Mouse (Mus musculus) limb, embryonic 12.5 days (tissue): ENCODE measurements at regions not wholly inside any gene's neighbourhood (a gene's known extent, or its start where the extent isn't known, plus 50 kb on each side); places are given as distances from the start of the nearest gene placed in this dataset.

Source experiments
- ATAC-seq: fragments of 200-750 bp; cut with Nextera tagmentation; 2 replicates; pipeline ENCODE4 v1.8.0; 2017; ENCODE audit warnings: low read depth, moderate TSS enrichment; ENCODE audit not compliant: insufficient number of reproducible peaks, insufficient read depth, low FRiP score, low TSS enrichment
- H3K27ac ChIP-seq: fragments of 300-500 bp; sonication (generic); 2 replicates; pipeline ENCODE4 v1.5.1; 2016; ENCODE audit warnings: mild to moderate bottlenecking, moderate library complexity
- H3K27me3 ChIP-seq: fragments of 300-500 bp; sonication (generic); 2 replicates; pipeline ENCODE4 v1.6.1; 2016; ENCODE audit warnings: mild to moderate bottlenecking, moderate library complexity
- H3K36me3 ChIP-seq: fragments of 300-500 bp; sonication (generic); 2 replicates; pipeline ENCODE4 v1.6.1; 2016; ENCODE audit warnings: mild to moderate bottlenecking, moderate library complexity
- H3K4me1 ChIP-seq: fragments of 300-500 bp; sonication (generic); replicated peaks from 2 replicates; pipeline ENCODE4 v1.6.1; 2016
- H3K4me2 ChIP-seq: fragments of 300-500 bp; sonication (generic); 2 replicates; pipeline ENCODE4 v1.6.1; 2016; ENCODE audit warnings: mild to moderate bottlenecking, moderate library complexity
- H3K4me3 ChIP-seq: fragments of 300-500 bp; sonication (generic); replicated peaks from 2 replicates; pipeline ENCODE4 v1.5.1; 2016; ENCODE audit warnings: mild to moderate bottlenecking
- H3K9ac ChIP-seq: fragments of 300-500 bp; sonication (generic); replicated peaks from 2 replicates; pipeline ENCODE4 v1.6.1; 2016; ENCODE audit warnings: mild to moderate bottlenecking, moderate library complexity
- H3K9me3 ChIP-seq: fragments of 300-500 bp; sonication (generic); 2 replicates; pipeline ENCODE4 v1.6.1; 2016; ENCODE audit warnings: mild to moderate bottlenecking, moderate library complexity
- WGBS: fragments of 180-500 bp; shearing (Covaris S2); methylation state at CpG from one replicate; pipeline ENCODE4 v1.1.7; 2016; 5-methylcytosine and 5-hydroxymethylcytosine counted together

- no peak overlapping the region for H3K9ac ChIP-seq
These were observed 115.8 kb upstream of the Tab2 start for GRCm38 (mm10) chr10:8071858-8072257.

GRCm38 (mm10) chr10:8070472-8070871, 114.4 kb upstream of the Tab2 start:
- Histone ChIP-seq H3K36me3 (no peaks in the 10 kb centered on the region), H3K9ac (no peak overlapping the region), H3K4me3 (no peak overlapping the region), H3K4me1 (peaks cover 10% of the 10 kb centered on the region; the same call in 1 of the 2 replicates), H3K9me3 (no peaks in the 10 kb centered on the region), H3K4me2 (no peak overlapping the region), H3K27me3 (no peaks in the 10 kb centered on the region), H3K27ac (no peak overlapping the region)
- no peak for ATAC-seq
- WGBS = 15% methylated on average over 2 of the region's 2 CpGs

More at GRCm38 (mm10) chr10:8071858-8072257, 115.8 kb upstream of the Tab2 start:
- 75% methylated on average over 3 of the region's 3 CpGs for WGBS
- Histone ChIP-seq H3K4me1 (0 out of 2 replicates have a peak, but pooled peaks cover 5% of the 10 kb centered on the region), H3K4me3 (no peak overlapping the region), H3K27ac (no peak overlapping the region), H3K4me2 (no peak overlapping the region), H3K36me3 (no peaks in the 10 kb centered on the region), H3K9me3 (no peaks in the 10 kb centered on the region), H3K27me3 (no peaks in the 10 kb centered on the region)
- ATAC-seq = no peak

GRCm38 (mm10) chr10:8066926-8067325, 110.9 kb upstream of the Tab2 start:
- peaks cover 11% of the 10 kb centered on the region; the same call in 1 of the 2 replicates for H3K4me1 ChIP-seq
- H3K27me3 ChIP-seq = no peaks in the 10 kb centered on the region
- no peak for ATAC-seq
- H3K27ac ChIP-seq = no peak overlapping the region
- 70% methylated on average over 3 of the region's 3 CpGs for WGBS
- H3K9me3 ChIP-seq = no peaks in the 10 kb centered on the region
- H3K4me2 ChIP-seq = no peak overlapping the region
- no peak overlapping the region for H3K9ac ChIP-seq
- no peak overlapping the region for H3K4me3 ChIP-seq
- H3K36me3 ChIP-seq = no peaks in the 10 kb centered on the region

GRCm38 (mm10) chr10:8065746-8066145, 109.7 kb upstream of the Tab2 start:
- Histone ChIP-seq H3K27me3 (no peaks in the 10 kb centered on the region), H3K27ac (0 out of 2 replicates have a peak overlapping the region, but pooled peaks have one; percentile 51), H3K9me3 (no peaks in the 10 kb centered on the region), H3K4me3 (no peak overlapping the region), H3K36me3 (no peaks in the 10 kb centered on the region), H3K4me1 (peaks cover 11% of the 10 kb centered on the region; the same call in 1 of the 2 replicates), H3K4me2 (no peak overlapping the region), H3K9ac (no peak overlapping the region)
- no peak for ATAC-seq
- 47% methylated on average over 8 of the region's 8 CpGs for WGBS

GRCm38 (mm10) chr10:8064281-8064680, 108.3 kb upstream of the Tab2 start:
- Histone ChIP-seq H3K9ac (no peak overlapping the region), H3K27ac (no peak overlapping the region), H3K9me3 (no peaks in the 10 kb centered on the region), H3K27me3 (no peaks in the 10 kb centered on the region), H3K36me3 (no peaks in the 10 kb centered on the region), H3K4me3 (no peak overlapping the region), H3K4me2 (no peak overlapping the region), H3K4me1 (peaks cover 6% of the 10 kb centered on the region; the same call in 1 of the 2 replicates)
- 82% methylated on average over 2 of the region's 2 CpGs for WGBS
- ATAC-seq = no peak

GRCm38 (mm10) chr10:8063458-8064090, 107.5 kb upstream of the Tab2 start:
- Histone ChIP-seq H3K27ac (no peak overlapping the region), H3K27me3 (no peaks in the 10 kb centered on the region), H3K36me3 (no peaks in the 10 kb centered on the region), H3K9ac (no peak overlapping the region), H3K9me3 (no peaks in the 10 kb centered on the region), H3K4me2 (no peak overlapping the region), H3K4me1 (peaks cover 6% of the 10 kb centered on the region; the same call in 1 of the 2 replicates), H3K4me3 (no peak overlapping the region)
- no peak for ATAC-seq
- WGBS = 80% methylated on average over 5 of the region's 5 CpGs

GRCm38 (mm10) chr10:8060987-8061386, 105.0 kb upstream of the Tab2 start:
- H3K36me3 ChIP-seq = no peaks in the 10 kb centered on the region
- no peak for ATAC-seq
- no peaks in the 10 kb centered on the region for H3K27me3 ChIP-seq
- no peak overlapping the region for H3K4me3 ChIP-seq
- H3K9ac ChIP-seq = no peak overlapping the region
- H3K27ac ChIP-seq = no peak overlapping the region
- H3K4me2 ChIP-seq = no peak overlapping the region
- peaks cover 6% of the 10 kb centered on the region; the same call in 1 of the 2 replicates for H3K4me1 ChIP-seq
- H3K9me3 ChIP-seq = no peaks in the 10 kb centered on the region

GRCm38 (mm10) chr10:8059769-8060168, 103.7 kb upstream of the Tab2 start:
- H3K27ac ChIP-seq = no peak overlapping the region
- no peak overlapping the region for H3K9ac ChIP-seq
- ATAC-seq = no peak
- H3K36me3 ChIP-seq = no peaks in the 10 kb centered on the region
- H3K4me3 ChIP-seq = no peak overlapping the region
- H3K4me2 ChIP-seq = no peak overlapping the region
- WGBS = 88% methylated on average over 1 of the region's 1 CpGs
- H3K9me3 ChIP-seq = no peaks in the 10 kb centered on the region
- H3K27me3 ChIP-seq = no peaks in the 10 kb centered on the region
- no peaks in the 10 kb centered on the region for H3K4me1 ChIP-seq

GRCm38 (mm10) chr10:8057855-8058254, 101.8 kb upstream of the Tab2 start:
- Histone ChIP-seq H3K9ac (no peak overlapping the region), H3K27ac (no peak overlapping the region), H3K9me3 (no peaks in the 10 kb centered on the region), H3K36me3 (no peaks in the 10 kb centered on the region), H3K4me3 (no peak overlapping the region), H3K4me2 (no peak overlapping the region), H3K4me1 (no peaks in the 10 kb centered on the region), H3K27me3 (no peaks in the 10 kb centered on the region)
- ATAC-seq = no peak
- WGBS = 87% methylated on average over 5 of the region's 5 CpGs

- Histone ChIP-seq H3K4me1 (no peaks in the 10 kb centered on the region), H3K4me3 (no peak overlapping the region), H3K36me3 (no peaks in the 10 kb centered on the region), H3K4me2 (no peak overlapping the region), H3K27me3 (no peaks in the 10 kb centered on the region), H3K27ac (no peak overlapping the region), H3K9me3 (no peaks in the 10 kb centered on the region), H3K9ac (no peak overlapping the region)
- ATAC-seq = no peak
- WGBS = 68% methylated on average over 6 of the region's 6 CpGs
These were observed 99.3 kb upstream of the Tab2 start for GRCm38 (mm10) chr10:8055293-8055692.

- Histone ChIP-seq H3K9me3 (no peaks in the 10 kb centered on the region), H3K9ac (no peak overlapping the region), H3K36me3 (no peaks in the 10 kb centered on the region), H3K27ac (no peak overlapping the region), H3K4me3 (no peak overlapping the region), H3K4me1 (peaks cover 6% of the 10 kb centered on the region), H3K27me3 (no peaks in the 10 kb centered on the region), H3K4me2 (no peak overlapping the region)
- ATAC-seq = no peak
- 92% methylated on average over 3 of the region's 3 CpGs for WGBS
These were observed 87.6 kb upstream of the Tab2 start for GRCm38 (mm10) chr10:8043416-8044163.
